Mouse (Mus musculus) kidney, adult 2 months (tissue): ENCODE measurements at regions not wholly inside any gene's neighbourhood (a gene's known extent, or its start where the extent isn't known, plus 50 kb on each side); places are given as distances from the start of the nearest gene placed in this dataset.

ENCODE experiments used
- DNase-seq: peaks from one replicate; pipeline ENCODE4 v3.0.0; 2021
- H3K27ac ChIP-seq: fragments of 200-500 bp; 2 replicates; pipeline ENCODE4 v1.5.1; 2012; ENCODE audit warnings: low read depth, low read length, control low read depth, inconsistent platforms; ENCODE audit not compliant: insufficient read depth
- H3K27me3 ChIP-seq: fragments of 200-500 bp; replicated peaks from 2 replicates; pipeline ENCODE4 v1.6.1; 2012; ENCODE audit warnings: mild to moderate bottlenecking, moderate library complexity, low read length, inconsistent platforms; ENCODE audit not compliant: control insufficient read depth, insufficient read depth
- H3K36me3 ChIP-seq: fragments of 200-500 bp; 2 replicates; pipeline ENCODE4 v1.6.1; 2012; ENCODE audit warnings: mild to moderate bottlenecking, moderate library complexity, low read length, inconsistent platforms; ENCODE audit not compliant: control insufficient read depth, insufficient read depth
- H3K4me1 ChIP-seq: fragments of 200-500 bp; 2 replicates; pipeline ENCODE4 v1.6.1; 2011; ENCODE audit warnings: low read length; ENCODE audit not compliant: control insufficient read depth, insufficient read depth
- H3K4me3 ChIP-seq: fragments of 200-500 bp; 2 replicates; pipeline ENCODE4 v1.5.1; 2011; ENCODE audit warnings: mild to moderate bottlenecking, low read depth, low read length, control low read depth; ENCODE audit not compliant: insufficient read depth
- CTCF ChIP-seq: fragments of 200-500 bp; conservative IDR thresholded peaks from 2 replicates; pipeline ENCODE4 v1.5.1; 2011; ENCODE audit warnings: low read depth, mild to moderate bottlenecking, control low read depth, low read length, moderate library complexity, mixed read lengths; ENCODE audit not compliant: insufficient read depth, insufficient read length
- POLR2A ChIP-seq: fragments of 200-500 bp; IDR thresholded peaks from one replicate; pipeline ENCODE4 v1.6.1; 2011; ENCODE audit warnings: low read depth, low read length, control low read depth
- WGBS: fragments of 180-500 bp; shearing (Covaris S2); methylation state at CpG from one replicate; pipeline ENCODE4 v1.1.7; 2018; 5-methylcytosine and 5-hydroxymethylcytosine counted together

GRCm38 (mm10) chr13:34576392-34576791 lies 76.9 kb downstream of the Pxdc1 start:
- no peaks in the 10 kb centered on the region for H3K36me3 ChIP-seq
- H3K27ac ChIP-seq, result no peak overlapping the region
- DNase-seq, result no peak
- no peak for TF ChIP-seq CTCF
- no peak for TF ChIP-seq POLR2A
- WGBS, result 87% methylated on average over 2 of the region's 2 CpGs
- no peaks in the 10 kb centered on the region for H3K27me3 ChIP-seq
- no peak overlapping the region for H3K4me3 ChIP-seq
- H3K4me1 ChIP-seq, result no peaks in the 10 kb centered on the region

- WGBS, result 52% methylated on average over 1 of the region's 1 CpGs
- H3K27ac ChIP-seq, result no peak overlapping the region
- H3K36me3 ChIP-seq, result no peaks in the 10 kb centered on the region
- H3K4me3 ChIP-seq, result no peak overlapping the region
- no peak for TF ChIP-seq POLR2A
- TF ChIP-seq CTCF, result no peak
- no peak for DNase-seq
- H3K4me1 ChIP-seq, result no peaks in the 10 kb centered on the region
- H3K27me3 ChIP-seq, result no peaks in the 10 kb centered on the region
These were observed 77.3 kb downstream of the Pxdc1 start for GRCm38 (mm10) chr13:34575997-34576314.

- Histone ChIP-seq H3K36me3 (no peaks in the 10 kb centered on the region), H3K27ac (no peak overlapping the region), H3K4me1 (no peaks in the 10 kb centered on the region), H3K27me3 (no peaks in the 10 kb centered on the region), H3K4me3 (no peak overlapping the region)
- TF ChIP-seq CTCF (no peak), POLR2A (no peak)
- no peak for DNase-seq
- WGBS, result 61% methylated on average over 2 of the region's 2 CpGs
These were observed 77.9 kb downstream of the Pxdc1 start for GRCm38 (mm10) chr13:34575179-34575996.

- Histone ChIP-seq H3K27ac (no peak overlapping the region), H3K4me1 (no peaks in the 10 kb centered on the region), H3K4me3 (no peak overlapping the region), H3K36me3 (no peaks in the 10 kb centered on the region), H3K27me3 (no peaks in the 10 kb centered on the region)
- TF ChIP-seq POLR2A (no peak), CTCF (no peak)
- no peak for DNase-seq
- 83% methylated on average over 2 of the region's 2 CpGs for WGBS
These were observed 84.0 kb downstream of the Pxdc1 start for GRCm38 (mm10) chr13:34569312-34569711.

- no peak for DNase-seq
- no peaks in the 10 kb centered on the region for H3K36me3 ChIP-seq
- no peaks in the 10 kb centered on the region for H3K27me3 ChIP-seq
- WGBS, result 78% methylated on average over 1 of the region's 1 CpGs
- H3K4me3 ChIP-seq, result no peak overlapping the region
- TF ChIP-seq POLR2A, result no peak
- TF ChIP-seq CTCF, result no peak
- no peak overlapping the region for H3K27ac ChIP-seq
- H3K4me1 ChIP-seq, result no peaks in the 10 kb centered on the region
These were observed 86.6 kb downstream of the Pxdc1 start for GRCm38 (mm10) chr13:34566687-34567086.

GRCm38 (mm10) chr13:34550130-34550884 lies 103.0 kb downstream of the Pxdc1 start:
- H3K4me3 ChIP-seq, result no peak overlapping the region
- TF ChIP-seq POLR2A (no peak), CTCF (no peak)
- 52% methylated on average over 5 of the region's 5 CpGs for WGBS
- no peak overlapping the region for H3K27ac ChIP-seq
- no peak for DNase-seq
- H3K4me1 ChIP-seq, result no peaks in the 10 kb centered on the region
- H3K36me3 ChIP-seq, result no peaks in the 10 kb centered on the region
- no peaks in the 10 kb centered on the region for H3K27me3 ChIP-seq

- WGBS, result 93% methylated on average over 2 of the region's 2 CpGs
- H3K4me3 ChIP-seq, result no peak overlapping the region
- DNase-seq, result no peak
- no peaks in the 10 kb centered on the region for H3K4me1 ChIP-seq
- H3K27ac ChIP-seq, result no peak overlapping the region
- H3K36me3 ChIP-seq, result no peaks in the 10 kb centered on the region
- TF ChIP-seq POLR2A (no peak), CTCF (no peak)
- H3K27me3 ChIP-seq, result no peaks in the 10 kb centered on the region
These were observed 112.6 kb downstream of the Pxdc1 start for GRCm38 (mm10) chr13:34540646-34541045.
